ENCODE assay signal across 24 mouse cellular contexts in genomic region chr7:132739829-132740228, GRCm38 (mm10).
A peak's percentile ranks its signal among the peaks of the same experiment; 100 is the strongest.
DNase-seq lines count a peak whose midpoint lies in the region; ATAC-seq lines count a peak whose summit lies in the region.
"Had no signal": no experiment of that assay in that cellular context is flagged by ENCODE, and none has a peak within 500 bp of the region (broad histone marks: within the 10 kb centered on the region; RNA-seq: fewer than 3 reads in every experiment).

No protein-coding gene starts in this region.

- peaks cover 39% of the 10 kb centered on the region for H3K4me1 ChIP-seq in heart, embryonic 15.5 days (replicated peaks)
- peaks cover 85% of the 10 kb centered on the region for H3K4me1 ChIP-seq in liver, embryonic 13.5 days (replicated peaks)

- no peak overlapping the region for H3K4me2 ChIP-seq in heart, embryonic 15.5 days
- peak overlapping the region; percentile 70 for H3K4me2 ChIP-seq in liver, embryonic 13.5 days
- H3K4me2 ChIP-seq: embryonic facial prominence, embryonic 13.5 days; intestine, embryonic 15.5 days; limb, embryonic 15.5 days had no signal

- ATAC-seq in heart, embryonic 15.5 days (replicated peaks; ENCODE audit: insufficient number of reproducible peaks, insufficient read depth, low FRiP score, low read depth): 0 out of 2 replicates have a peak, but pooled peaks have one; percentile 7
- 0 out of 2 replicates have a peak, but pooled peaks have one; percentile 5 for ATAC-seq in erythroblast, adult 5-6 weeks (replicated peaks; ENCODE audit: low FRiP score, poor library complexity, severe bottlenecking)
- peak; percentile 37 for ATAC-seq in liver, embryonic 13.5 days (ENCODE audit: low read depth)
- ATAC-seq in megakaryocyte-erythroid progenitor cell, adult 5-6 weeks (replicated peaks; ENCODE audit: low FRiP score, low TSS enrichment, poor library complexity, severe bottlenecking): peak; percentile 36
- ATAC-seq: forebrain, embryonic 14.5 days; hindbrain, embryonic 16.5 days; intestine, embryonic 15.5 days; lung, postnatal 0 days had no signal

- H3K9me3 ChIP-seq in heart, embryonic 15.5 days (replicated peaks): no peaks in the 10 kb centered on the region
- no peaks in the 10 kb centered on the region for H3K9me3 ChIP-seq in liver, embryonic 13.5 days (replicated peaks)
- H3K9me3 ChIP-seq: embryonic facial prominence, embryonic 13.5 days; hindbrain, embryonic 10.5 days; intestine, embryonic 15.5 days; limb, embryonic 15.5 days had no signal

- no peaks in the 10 kb centered on the region for H3K27me3 ChIP-seq in heart, embryonic 15.5 days
- H3K27me3 ChIP-seq in liver, embryonic 13.5 days: no peaks in the 10 kb centered on the region
- H3K27me3 ChIP-seq: CH12.LX; embryonic facial prominence, embryonic 13.5 days; intestine, embryonic 15.5 days; limb, embryonic 15.5 days had no signal

- DNase-seq in heart, postnatal 4 days: no peak
- DNase-seq in liver, embryonic 13.5 days: no peak
- no peak for DNase-seq in layer of hippocampus, adult 9-10 months (ENCODE audit: low spot score)
- no peak for DNase-seq in cerebellum, adult 11 months
- DNase-seq: adrenal gland, postnatal 10 days; B cell, adult 2 months; cerebellum, postnatal 14 days; kidney, adult 8-10 months; kidney, postnatal 10 days; left cerebral cortex, postnatal 4 days; right cerebral cortex, adult 18-20 months; thymus, adult 18-20 months; thymus, postnatal 36 days had no signal

- no peak overlapping the region; the same call in 1 of the 2 replicates for H3K27ac ChIP-seq in heart, embryonic 15.5 days
- peak overlapping the region; percentile 92 for H3K27ac ChIP-seq in liver, embryonic 13.5 days
- H3K27ac ChIP-seq: embryonic facial prominence, embryonic 13.5 days; hindbrain, embryonic 10.5 days; intestine, embryonic 15.5 days; limb, embryonic 15.5 days had no signal

- no peaks in the 10 kb centered on the region for H3K36me3 ChIP-seq in heart, embryonic 15.5 days
- H3K36me3 ChIP-seq in liver, embryonic 13.5 days: peaks cover 66% of the 10 kb centered on the region
- H3K36me3 ChIP-seq: intestine, embryonic 15.5 days had no signal

- no peak overlapping the region for H3K9ac ChIP-seq in heart, embryonic 15.5 days
- H3K9ac ChIP-seq in liver, embryonic 13.5 days: peak overlapping the region; percentile 71
- H3K9ac ChIP-seq: embryonic facial prominence, embryonic 13.5 days; intestine, embryonic 15.5 days; limb, embryonic 15.5 days had no signal

- WGBS in heart, embryonic 15.5 days: 49% methylated on average over 6 of the region's 6 CpGs
- 37% methylated on average over 6 of the region's 6 CpGs for WGBS in liver, embryonic 13.5 days (ENCODE audit: insufficient replicate concordance)

- no peak overlapping the region for H3K4me3 ChIP-seq in heart, embryonic 15.5 days
- H3K4me3 ChIP-seq in liver, embryonic 13.5 days (replicated peaks): peak overlapping the region; percentile 43
- H3K4me3 ChIP-seq: embryonic facial prominence, embryonic 13.5 days; hindbrain, embryonic 10.5 days; intestine, embryonic 15.5 days; limb, embryonic 15.5 days had no signal
